Mouse (Mus musculus): Measurements from ENCODE around the gene Tnfaip1. TPM values are rescaled to one million over a fixed set of nuclear protein-coding genes. Genes with fewer than 3 reads are reported as not detected.

Tnfaip1 gene
- polyA plus RNA-seq, 1 experiment from 2014 or later, result 77.6 TPM

GRCm38 (mm10) chr11:78568827-78569226 is 32.7 kb upstream of the Tnfaip1 start:
- WGBS, result 76% methylated on average over 10 of the region's 10 CpGs
- Histone ChIP-seq H3K4me1 (ENCODE audit: control insufficient read depth in 2 of 2, insufficient read depth in 2 of 2, low read length in 2 of 2) (no peaks in the 10 kb centered on the region; a peak in 3 of 4 replicates), H3K9ac (ENCODE audit: low read length) (no peak overlapping the region), H3K4me3 (ENCODE audit: control insufficient read depth in 1 of 2, insufficient read depth in 1 of 2, low read depth in 1 of 2, low read length in 2 of 2) (no peak overlapping the region), H3K9me3 (ENCODE audit: control insufficient read depth, low read length) (no peaks in the 10 kb centered on the region), H3K27ac (replicated peaks in 1 of 2; ENCODE audit: control insufficient read depth in 1 of 2, insufficient read depth in 1 of 2, low read depth in 2 of 2, low read length in 2 of 2) (no peak overlapping the region), H3K27me3 (ENCODE audit: control insufficient read depth, insufficient read depth, low read length) (no peaks in the 10 kb centered on the region), H3K36me3 (ENCODE audit: control insufficient read depth, insufficient read depth, low read length) (peaks cover 55% of the 10 kb centered on the region), H3K4me2 (ENCODE audit: low read length) (no peak overlapping the region)
- ATAC-seq (ENCODE audit: insufficient number of reproducible peaks, insufficient read depth, low FRiP score, low read depth), result no peak

- no peak overlapping the region for H3K4me3 ChIP-seq (ENCODE audit: control insufficient read depth in 1 of 2, insufficient read depth in 1 of 2, low read depth in 1 of 2, low read length in 2 of 2)
- 87% methylated on average over 6 of the region's 6 CpGs for WGBS
- no peaks in the 10 kb centered on the region for H3K27me3 ChIP-seq (ENCODE audit: control insufficient read depth, insufficient read depth, low read length)
- no peaks in the 10 kb centered on the region; a peak in 3 of 4 replicates for H3K4me1 ChIP-seq (ENCODE audit: control insufficient read depth in 2 of 2, insufficient read depth in 2 of 2, low read length in 2 of 2)
- no peaks in the 10 kb centered on the region for H3K9me3 ChIP-seq (ENCODE audit: control insufficient read depth, low read length)
- no peak for ATAC-seq (ENCODE audit: insufficient number of reproducible peaks, insufficient read depth, low FRiP score, low read depth)
- H3K27ac ChIP-seq (replicated peaks in 1 of 2; ENCODE audit: control insufficient read depth in 1 of 2, insufficient read depth in 1 of 2, low read depth in 2 of 2, low read length in 2 of 2), result no peak overlapping the region
- H3K36me3 ChIP-seq (ENCODE audit: control insufficient read depth, insufficient read depth, low read length), result peaks cover 47% of the 10 kb centered on the region
- H3K9ac ChIP-seq (ENCODE audit: low read length), result no peak overlapping the region
- no peak overlapping the region for H3K4me2 ChIP-seq (ENCODE audit: low read length)
Observed at GRCm38 (mm10) chr11:78567614-78568013, 31.5 kb upstream of the Tnfaip1 start.

DNA sequence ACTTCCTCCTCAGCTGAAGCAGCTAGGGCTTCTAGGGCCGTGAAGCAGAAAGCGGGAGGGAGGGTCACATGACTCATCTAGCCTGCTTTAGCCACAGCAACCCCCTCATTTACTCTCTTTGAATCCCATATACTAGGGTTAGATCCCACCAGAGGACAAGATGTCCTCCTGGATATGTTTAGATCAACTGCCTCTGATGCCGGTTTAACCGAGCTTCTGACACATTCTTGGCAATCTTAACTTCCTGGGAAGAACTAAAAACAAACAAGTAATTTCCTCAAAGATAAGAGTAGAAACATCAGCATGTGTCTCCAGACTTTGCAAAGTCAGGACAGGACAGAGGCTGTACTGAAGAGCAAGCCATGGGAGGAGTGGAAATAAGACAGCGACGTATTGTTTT is 30.6 kb upstream of the Tnfaip1 start:
- no peak overlapping the region for H3K4me3 ChIP-seq (ENCODE audit: control insufficient read depth in 1 of 2, insufficient read depth in 1 of 2, low read depth in 1 of 2, low read length in 2 of 2)
- no peaks in the 10 kb centered on the region for H3K27me3 ChIP-seq (ENCODE audit: control insufficient read depth, insufficient read depth, low read length)
- ATAC-seq (ENCODE audit: insufficient number of reproducible peaks, insufficient read depth, low FRiP score, low read depth), result peak; percentile 31; the same call in 1 of the 2 replicates
- peaks cover 38% of the 10 kb centered on the region for H3K36me3 ChIP-seq (ENCODE audit: control insufficient read depth, insufficient read depth, low read length)
- no peak overlapping the region for H3K9ac ChIP-seq (ENCODE audit: low read length)
- no peak overlapping the region for H3K4me2 ChIP-seq (ENCODE audit: low read length)
- no peaks in the 10 kb centered on the region; a peak in 3 of 4 replicates for H3K4me1 ChIP-seq (ENCODE audit: control insufficient read depth in 2 of 2, insufficient read depth in 2 of 2, low read length in 2 of 2)
- no peaks in the 10 kb centered on the region for H3K9me3 ChIP-seq (ENCODE audit: control insufficient read depth, low read length)
- 24% methylated on average over 6 of the region's 6 CpGs for whole genome bisulfite sequencing
- peak overlapping the region; percentile 36 to 62 for H3K27ac ChIP-seq (replicated peaks in 1 of 2; ENCODE audit: control insufficient read depth in 1 of 2, insufficient read depth in 1 of 2, low read depth in 2 of 2, low read length in 2 of 2)

GRCm38 (mm10) chr11:78560447-78560846 is 24.3 kb upstream of the Tnfaip1 start:
- no peak for ATAC-seq (ENCODE audit: insufficient number of reproducible peaks, insufficient read depth, low FRiP score, low read depth)
- H3K4me3 ChIP-seq (ENCODE audit: control insufficient read depth in 1 of 2, insufficient read depth in 1 of 2, low read depth in 1 of 2, low read length in 2 of 2), result no peak overlapping the region
- 12% methylated on average over 4 of the region's 4 CpGs for WGBS
- no peak overlapping the region for H3K4me2 ChIP-seq (ENCODE audit: low read length)
- no peaks in the 10 kb centered on the region for H3K9me3 ChIP-seq (ENCODE audit: control insufficient read depth, low read length)
- no peak overlapping the region for H3K9ac ChIP-seq (ENCODE audit: low read length)
- H3K36me3 ChIP-seq (ENCODE audit: control insufficient read depth, insufficient read depth, low read length), result peaks cover 2% of the 10 kb centered on the region
- H3K4me1 ChIP-seq (ENCODE audit: control insufficient read depth in 2 of 2, insufficient read depth in 2 of 2, low read length in 2 of 2), result peaks cover 4 to 9% of the 10 kb centered on the region in 2 experiments; a peak in 3 of 4 replicates
- H3K27me3 ChIP-seq (ENCODE audit: control insufficient read depth, insufficient read depth, low read length), result no peaks in the 10 kb centered on the region
- no peak overlapping the region for H3K27ac ChIP-seq (replicated peaks in 1 of 2; ENCODE audit: control insufficient read depth in 1 of 2, insufficient read depth in 1 of 2, low read depth in 2 of 2, low read length in 2 of 2)

DNA sequence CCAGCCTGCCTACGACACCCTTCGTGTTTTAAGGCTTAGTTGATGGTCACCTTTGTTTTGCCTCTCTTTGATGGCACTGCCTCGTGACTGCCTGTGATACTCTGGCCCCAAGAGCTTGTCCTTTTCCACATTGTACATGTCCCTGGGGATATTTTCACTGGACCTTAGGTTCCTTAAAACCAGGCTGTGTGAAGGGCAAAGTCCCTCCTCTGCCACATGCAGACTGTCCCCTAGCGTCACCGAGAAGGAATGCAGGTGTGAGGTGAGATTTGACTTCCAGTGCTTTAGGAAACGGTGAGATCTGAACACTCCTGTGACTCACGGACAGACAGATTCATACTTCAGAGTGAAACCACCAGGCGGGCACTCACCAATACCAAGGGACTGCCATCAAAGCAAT is 21.1 kb upstream of the Tnfaip1 start:
- peaks cover 6 to 12% of the 10 kb centered on the region in 2 experiments; a peak in 3 of 4 replicates for H3K4me1 ChIP-seq (ENCODE audit: control insufficient read depth in 2 of 2, insufficient read depth in 2 of 2, low read length in 2 of 2)

DNA sequence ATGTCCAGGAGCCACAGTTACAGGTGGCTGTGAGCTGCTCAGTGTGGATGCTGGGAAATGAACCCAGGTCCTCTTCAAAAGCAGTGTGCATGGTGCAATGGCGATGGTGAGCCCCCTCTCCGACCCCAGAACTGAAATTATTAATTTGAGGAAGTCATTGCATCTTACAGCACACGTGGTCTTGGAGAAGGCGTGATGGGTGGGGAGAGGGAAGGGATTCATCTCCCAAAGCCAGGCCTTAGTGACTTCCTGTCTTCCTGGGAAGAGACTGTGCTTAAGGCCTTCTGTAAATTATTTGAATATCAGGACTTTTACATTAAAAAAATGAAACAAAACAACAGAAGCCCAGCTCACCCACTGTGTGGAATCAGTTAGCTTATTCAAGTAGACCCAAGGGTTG is 19.9 kb upstream of the Tnfaip1 start:
- 78% methylated on average over 4 of the region's 4 CpGs for WGBS
- Histone ChIP-seq H3K4me2 (ENCODE audit: low read length) (no peak overlapping the region), H3K9me3 (ENCODE audit: control insufficient read depth, low read length) (peaks cover 5% of the 10 kb centered on the region; the same call in 1 of the 2 replicates), H3K4me1 (ENCODE audit: control insufficient read depth in 2 of 2, insufficient read depth in 2 of 2, low read length in 2 of 2) (peaks cover 7 to 13% of the 10 kb centered on the region in 2 experiments; a peak in 3 of 4 replicates), H3K9ac (ENCODE audit: low read length) (no peak overlapping the region), H3K36me3 (ENCODE audit: control insufficient read depth, insufficient read depth, low read length) (no peaks in the 10 kb centered on the region), H3K27me3 (ENCODE audit: control insufficient read depth, insufficient read depth, low read length) (no peaks in the 10 kb centered on the region), H3K27ac (replicated peaks in 1 of 2; ENCODE audit: control insufficient read depth in 1 of 2, insufficient read depth in 1 of 2, low read depth in 2 of 2, low read length in 2 of 2) (peak overlapping the region; percentile 71 to 84), H3K4me3 (ENCODE audit: control insufficient read depth in 1 of 2, insufficient read depth in 1 of 2, low read depth in 1 of 2, low read length in 2 of 2) (no peak overlapping the region)
- no peak for ATAC-seq (ENCODE audit: insufficient number of reproducible peaks, insufficient read depth, low FRiP score, low read depth)

More for the DNA sequence above, 21.1 kb upstream of the Tnfaip1 start:
- no peaks in the 10 kb centered on the region for H3K27me3 ChIP-seq (ENCODE audit: control insufficient read depth, insufficient read depth, low read length)
- no peak overlapping the region for H3K27ac ChIP-seq (replicated peaks in 1 of 2; ENCODE audit: control insufficient read depth in 1 of 2, insufficient read depth in 1 of 2, low read depth in 2 of 2, low read length in 2 of 2)
- no peak for ATAC-seq (ENCODE audit: insufficient number of reproducible peaks, insufficient read depth, low FRiP score, low read depth)
- peaks cover 5% of the 10 kb centered on the region; the same call in 1 of the 2 replicates for H3K9me3 ChIP-seq (ENCODE audit: control insufficient read depth, low read length)
- no peak overlapping the region for H3K4me2 ChIP-seq (ENCODE audit: low read length)
- no peak overlapping the region for H3K9ac ChIP-seq (ENCODE audit: low read length)
- H3K4me3 ChIP-seq (ENCODE audit: control insufficient read depth in 1 of 2, insufficient read depth in 1 of 2, low read depth in 1 of 2, low read length in 2 of 2), result no peak overlapping the region
- no peaks in the 10 kb centered on the region for H3K36me3 ChIP-seq (ENCODE audit: control insufficient read depth, insufficient read depth, low read length)
- WGBS, result 56% methylated on average over 8 of the region's 8 CpGs

DNA sequence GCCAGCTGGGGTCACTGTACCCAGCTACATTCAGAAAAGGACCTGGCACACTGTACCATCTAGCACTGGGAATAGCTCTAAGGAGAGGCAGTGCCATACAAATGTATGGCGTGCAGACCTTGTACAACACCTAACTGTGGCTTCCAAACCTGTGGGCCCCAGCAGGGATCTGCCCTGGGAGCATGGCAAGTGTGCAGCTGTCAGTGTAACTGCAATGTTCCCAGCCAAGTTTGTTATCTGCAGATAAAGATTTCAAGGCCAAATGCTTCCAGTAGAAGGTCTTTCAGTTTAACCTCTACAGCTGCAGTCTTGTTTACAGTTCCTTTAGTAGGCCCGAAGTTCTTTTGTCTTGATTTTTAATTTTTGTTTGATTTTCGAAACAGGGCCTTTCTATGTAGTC is 19.5 kb upstream of the Tnfaip1 start:
- WGBS, result 39% methylated on average over 3 of the region's 3 CpGs
- no peak overlapping the region for H3K4me2 ChIP-seq (ENCODE audit: low read length)

DNA sequence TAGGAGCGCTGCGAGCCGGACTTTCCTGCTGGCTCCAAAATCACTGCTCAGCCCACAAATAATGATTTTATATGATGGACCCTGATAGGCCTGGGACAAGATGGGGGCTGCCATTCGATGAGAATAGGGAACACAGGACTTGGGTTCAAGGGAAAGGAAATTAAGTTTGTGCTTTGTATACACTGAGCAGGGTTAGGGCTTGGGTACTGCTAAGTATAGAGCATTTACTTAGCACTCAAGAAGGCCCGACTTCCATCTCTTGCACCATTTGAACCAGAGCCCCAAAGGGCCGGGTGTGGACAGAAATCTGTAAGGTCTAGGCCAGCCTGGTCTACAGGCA is 14.9 kb upstream of the Tnfaip1 start:
- 0 out of 2 replicates have a peak, but pooled peaks have one; percentile 5 for ATAC-seq (ENCODE audit: insufficient number of reproducible peaks, insufficient read depth, low FRiP score, low read depth)
- Histone ChIP-seq H3K9me3 (ENCODE audit: control insufficient read depth, low read length) (peaks cover 5% of the 10 kb centered on the region; the same call in 1 of the 2 replicates), H3K36me3 (ENCODE audit: control insufficient read depth, insufficient read depth, low read length) (no peaks in the 10 kb centered on the region), H3K27ac (replicated peaks in 1 of 2; ENCODE audit: control insufficient read depth in 1 of 2, insufficient read depth in 1 of 2, low read depth in 2 of 2, low read length in 2 of 2) (peak overlapping the region; percentile 61 to 65), H3K4me3 (ENCODE audit: control insufficient read depth in 1 of 2, insufficient read depth in 1 of 2, low read depth in 1 of 2, low read length in 2 of 2) (peak overlapping the region; percentile 48 to 67), H3K27me3 (ENCODE audit: control insufficient read depth, insufficient read depth, low read length) (no peaks in the 10 kb centered on the region), H3K4me1 (ENCODE audit: control insufficient read depth in 2 of 2, insufficient read depth in 2 of 2, low read length in 2 of 2) (peaks cover 10 to 23% of the 10 kb centered on the region in 2 experiments), H3K4me2 (ENCODE audit: low read length) (peak overlapping the region; percentile 88), H3K9ac (ENCODE audit: low read length) (peak overlapping the region; percentile 80)
- WGBS, result 32% methylated on average over 6 of the region's 6 CpGs

More for the DNA sequence above, 19.5 kb upstream of the Tnfaip1 start:
- H3K9ac ChIP-seq (ENCODE audit: low read length), result no peak overlapping the region
- H3K4me3 ChIP-seq (ENCODE audit: control insufficient read depth in 1 of 2, insufficient read depth in 1 of 2, low read depth in 1 of 2, low read length in 2 of 2), result no peak overlapping the region
- H3K27ac ChIP-seq (replicated peaks in 1 of 2; ENCODE audit: control insufficient read depth in 1 of 2, insufficient read depth in 1 of 2, low read depth in 2 of 2, low read length in 2 of 2), result peak overlapping the region; percentile 71 to 84
- no peaks in the 10 kb centered on the region for H3K36me3 ChIP-seq (ENCODE audit: control insufficient read depth, insufficient read depth, low read length)
- H3K4me1 ChIP-seq (ENCODE audit: control insufficient read depth in 2 of 2, insufficient read depth in 2 of 2, low read length in 2 of 2), result peaks cover 8 to 15% of the 10 kb centered on the region in 2 experiments; a peak in 3 of 4 replicates
- H3K27me3 ChIP-seq (ENCODE audit: control insufficient read depth, insufficient read depth, low read length), result no peaks in the 10 kb centered on the region
- H3K9me3 ChIP-seq (ENCODE audit: control insufficient read depth, low read length), result peaks cover 5% of the 10 kb centered on the region; the same call in 1 of the 2 replicates
- ATAC-seq (ENCODE audit: insufficient number of reproducible peaks, insufficient read depth, low FRiP score, low read depth), result no peak

All from heart, embryonic 14.5 days (tissue).